ENCODE assay signal across 24 mouse cellular contexts in genomic region chr9:14597429-14597828, GRCm38 (mm10). TPM values are rescaled to one million over a fixed set of nuclear protein-coding genes. Genes with fewer than 3 reads are reported as not detected.
DNase-seq lines count a peak whose midpoint lies in the region; ATAC-seq and TF ChIP-seq lines count a peak whose summit lies in the region.
"Had no signal": no experiment of that assay in that cellular context is flagged by ENCODE, and none has a peak within 500 bp of the region (broad histone marks: within the 10 kb centered on the region; RNA-seq: fewer than 3 reads in every experiment).

No protein-coding gene starts in this region.

- no peak overlapping the region for H3ac ChIP-seq in myocyte (ENCODE audit: control insufficient read depth, insufficient read length)

- H3K4me2 ChIP-seq in heart, embryonic 11.5 days, result no peak overlapping the region
- no peak overlapping the region for H3K4me2 ChIP-seq in heart, embryonic 15.5 days
- no peak overlapping the region for H3K4me2 ChIP-seq in heart, postnatal 0 days (ENCODE audit: low read depth, low read length)
- H3K4me2 ChIP-seq in myocyte (ENCODE audit: low read depth), result peak overlapping the region; percentile 8
- H3K4me2 ChIP-seq: embryonic facial prominence, embryonic 12.5 days; forebrain, embryonic 13.5 days; forebrain, embryonic 15.5 days had no signal

- no peaks in the 10 kb centered on the region for H3K27me3 ChIP-seq in heart, embryonic 11.5 days (ENCODE audit: control insufficient read depth, insufficient read depth, low read length)
- no peaks in the 10 kb centered on the region for H3K27me3 ChIP-seq in heart, embryonic 15.5 days
- H3K27me3 ChIP-seq in heart, postnatal 0 days (ENCODE audit: control insufficient read depth, insufficient read depth, low read length), result no peaks in the 10 kb centered on the region
- H3K27me3 ChIP-seq in myocyte (ENCODE audit: control insufficient read depth, insufficient read depth, insufficient read length), result no peaks in the 10 kb centered on the region
- H3K27me3 ChIP-seq: CH12.LX; embryonic facial prominence, embryonic 12.5 days; forebrain, embryonic 13.5 days; forebrain, embryonic 15.5 days had no signal

- no peak overlapping the region for H3K9ac ChIP-seq in heart, embryonic 11.5 days (ENCODE audit: low read depth, low read length)
- no peak overlapping the region for H3K9ac ChIP-seq in heart, embryonic 15.5 days
- no peak overlapping the region for H3K9ac ChIP-seq in heart, postnatal 0 days (replicated peaks; ENCODE audit: low read depth, low read length)
- H3K9ac ChIP-seq: embryonic facial prominence, embryonic 12.5 days; forebrain, embryonic 13.5 days; forebrain, embryonic 15.5 days; forebrain, postnatal 0 days had no signal

- H3K36me3 ChIP-seq in heart, embryonic 11.5 days (ENCODE audit: control insufficient read depth, insufficient read depth, low read length), result peaks cover 18% of the 10 kb centered on the region
- H3K36me3 ChIP-seq in heart, embryonic 15.5 days, result peaks cover 31% of the 10 kb centered on the region
- peaks cover 40% of the 10 kb centered on the region for H3K36me3 ChIP-seq in heart, postnatal 0 days (replicated peaks; ENCODE audit: control insufficient read depth, insufficient read depth, low read length)
- peaks cover 27% of the 10 kb centered on the region for H3K36me3 ChIP-seq in myocyte (ENCODE audit: control insufficient read depth, insufficient read depth)

- peak overlapping the region; percentile 70; the same call in 1 of the 2 replicates for H3K27ac ChIP-seq in heart, embryonic 11.5 days (ENCODE audit: low read depth, low read length)
- peak overlapping the region; percentile 90 for H3K27ac ChIP-seq in heart, embryonic 15.5 days
- H3K27ac ChIP-seq in heart, postnatal 0 days (ENCODE audit: low read depth), result peak overlapping the region; percentile 78
- H3K27ac ChIP-seq: embryonic facial prominence, embryonic 10.5 days; embryonic facial prominence, embryonic 12.5 days; forebrain, embryonic 13.5 days; forebrain, embryonic 15.5 days had no signal

- TF ChIP-seq CTCF in heart, postnatal 0 days (IDR thresholded peaks at IDR 0.05; ENCODE audit: low read depth), result no peak

- H3K79me2 ChIP-seq in myocyte (ENCODE audit: control insufficient read depth, insufficient read depth), result peaks cover 68% of the 10 kb centered on the region

- no peak for DNase-seq in heart, postnatal 4 days
- no peak for DNase-seq in heart, adult 18-20 months
- DNase-seq in heart, postnatal 0 days (ENCODE audit: low spot score), result no peak
- no peak for DNase-seq in heart, postnatal 36 days
- no peak for DNase-seq in cerebellum, adult 9-10 months
- DNase-seq: adrenal gland, adult 2 months; adrenal gland, postnatal 10 days; adrenal gland, postnatal 25 days; cerebellum, adult 11 months; cerebellum, adult 18-20 months; cerebellum, adult 8-10 months; cerebellum, postnatal 10 days; cerebellum, postnatal 25 days; forebrain, postnatal 0 days had no signal

- no peaks in the 10 kb centered on the region for H3K9me3 ChIP-seq in heart, embryonic 11.5 days (replicated peaks; ENCODE audit: control insufficient read depth, low read length)
- no peaks in the 10 kb centered on the region for H3K9me3 ChIP-seq in heart, embryonic 15.5 days (replicated peaks)
- H3K9me3 ChIP-seq in heart, postnatal 0 days (replicated peaks; ENCODE audit: control insufficient read depth, low read length), result no peaks in the 10 kb centered on the region
- H3K9me3 ChIP-seq: embryonic facial prominence, embryonic 10.5 days; embryonic facial prominence, embryonic 12.5 days; forebrain, embryonic 13.5 days; forebrain, embryonic 15.5 days; G1E had no signal

- intact Hi-C loops in heart, postnatal 36 days (cut with DNase I), result no loop called here

- no peak for TF ChIP-seq POLR2A in myocyte (IDR thresholded peaks at IDR 0.05; ENCODE audit: insufficient read length, low read depth)

- 72% methylated on average over 3 of the region's 3 CpGs for WGBS in heart, embryonic 11.5 days (ENCODE audit: insufficient replicate concordance)
- WGBS in heart, embryonic 15.5 days, result 60% methylated on average over 3 of the region's 3 CpGs
- 43% methylated on average over 3 of the region's 3 CpGs for WGBS in heart, postnatal 0 days

- H3K4me1 ChIP-seq in heart, embryonic 11.5 days (ENCODE audit: control insufficient read depth, insufficient read depth, low read length), result peaks cover 41% of the 10 kb centered on the region
- peaks cover 51% of the 10 kb centered on the region for H3K4me1 ChIP-seq in heart, embryonic 15.5 days (replicated peaks)
- peaks cover 39% of the 10 kb centered on the region for H3K4me1 ChIP-seq in heart, postnatal 0 days (ENCODE audit: control insufficient read depth, insufficient read depth)
- H3K4me1 ChIP-seq: forebrain, embryonic 13.5 days had no signal

- no peak for TF ChIP-seq EP300 in heart, postnatal 0 days (IDR thresholded peaks at IDR 0.05; ENCODE audit: low read depth)

- ATAC-seq in heart, embryonic 11.5 days (replicated peaks; ENCODE audit: insufficient number of reproducible peaks, low FRiP score, low TSS enrichment), result no peak
- no peak for ATAC-seq in heart, embryonic 15.5 days (replicated peaks; ENCODE audit: insufficient number of reproducible peaks, insufficient read depth, low FRiP score, low read depth)
- no peak for ATAC-seq in heart, postnatal 0 days (ENCODE audit: insufficient read depth, low read depth)
- ATAC-seq: CD4-positive, CD25-positive, alpha-beta regulatory T cell, adult 4 months; forebrain, embryonic 15.5 days; forebrain, postnatal 0 days had no signal

- no peak overlapping the region for H3K4me3 ChIP-seq in heart, embryonic 11.5 days (ENCODE audit: low read depth, low read length)
- H3K4me3 ChIP-seq in heart, embryonic 15.5 days, result no peak overlapping the region
- no peak overlapping the region for H3K4me3 ChIP-seq in heart, postnatal 0 days (ENCODE audit: low read depth, low read length)
- H3K4me3 ChIP-seq in myocyte, result no peak overlapping the region
- H3K4me3 ChIP-seq: embryonic facial prominence, embryonic 10.5 days; embryonic facial prominence, embryonic 12.5 days; forebrain, embryonic 13.5 days; forebrain, embryonic 15.5 days had no signal

TF ChIP-seq in myocyte, 11 proteins besides CTCF, POLR2A, EP300 and RAD21:
- TF ChIP-seq USF1 (IDR thresholded peaks at IDR 0.05; ENCODE audit: low read depth), result no peak
- TF ChIP-seq MAX (IDR thresholded peaks at IDR 0.05; ENCODE audit: low read depth), result no peak
- no peak for TF ChIP-seq CEBPB (IDR thresholded peaks at IDR 0.05; ENCODE audit: insufficient read depth, poor library complexity, severe bottlenecking)
- no peak for TF ChIP-seq MYOD1 (IDR thresholded peaks at IDR 0.05; ENCODE audit: control insufficient read depth in 1 of 3, insufficient read length in 2 of 3, low read depth in 2 of 3)
- TF ChIP-seq TCF3 (IDR thresholded peaks at IDR 0.05; ENCODE audit: insufficient read length, low read depth), result no peak
- TF ChIP-seq POLR2AphosphoS2 (IDR thresholded peaks at IDR 0.05; ENCODE audit: insufficient read length, low read depth), result no peak
- TF ChIP-seq SRF (IDR thresholded peaks at IDR 0.05; ENCODE audit: control insufficient read depth, insufficient read length, low read depth), result no peak
- no peak for TF ChIP-seq REST (IDR thresholded peaks at IDR 0.05; ENCODE audit: insufficient read depth, insufficient read length)
- no peak for TF ChIP-seq E2F4 (IDR thresholded peaks at IDR 0.05; ENCODE audit: insufficient read depth)
- TF ChIP-seq TCF12 (IDR thresholded peaks at IDR 0.05; ENCODE audit: insufficient read depth, poor library complexity, severe bottlenecking), result no peak
- TF ChIP-seq MYOG (IDR thresholded peaks at IDR 0.05; ENCODE audit: control insufficient read depth in 1 of 3, insufficient read depth in 1 of 3, insufficient read length in 2 of 3, low read depth in 2 of 3), result no peak

RNA-seq across cellular contexts. Expression of gene Amotl1, which starts 47.4 kb away (rescaled TPM):
- polyA plus RNA-seq in heart, embryonic 11.5 days (2014; fragmentation: Nextera tagmentation; extraction: Ambion mirVana), result 21.3 and 23.8 TPM in 2 replicates
- total RNA-seq in heart, postnatal 4 days (2021), result 10 to 100 TPM; 60.5 TPM
- polyA plus RNA-seq in heart, embryonic 15.5 days (2015; fragmentation: Nextera tagmentation; extraction: Ambion mirVana), result 16.1 and 19.6 TPM in 2 replicates
- total RNA-seq in heart, adult 18-20 months (2021), result 10 to 100 TPM; 57.6 to 60.4 TPM
- 70.2 and 89.1 TPM in 2 replicates for total RNA-seq in heart, postnatal 0 days (2014; rRNA removed; ENCODE audit: low replicate concordance)
- 10.4 and 11.7 TPM in 2 replicates for polyA plus RNA-seq in heart, postnatal 0 days (2015; fragmentation: Nextera tagmentation; extraction: Ambion mirVana)
- 10 to 100 TPM; 52.8 to 58.6 TPM for total RNA-seq in heart, postnatal 36 days (2021)
- polyA plus RNA-seq in myocyte (2012; fragmentation: generic; extraction: Trizol), result 37.3 TPM
